Mouse (Mus musculus) telencephalon, adult 2 months (tissue): Measurements from ENCODE around the gene Zfp986.
"Not testable (repeated sequence)": the region's sequence is repeated elsewhere in the genome, so short reads cannot be mapped to it uniquely, and the experiment has no call there.

Experiments
- DNase-seq: peaks from one replicate; pipeline ENCODE4 v3.0.0-alpha.2; 2011; ENCODE audit warnings: low read depth, low spot score

The Zfp986 gene

DNA sequence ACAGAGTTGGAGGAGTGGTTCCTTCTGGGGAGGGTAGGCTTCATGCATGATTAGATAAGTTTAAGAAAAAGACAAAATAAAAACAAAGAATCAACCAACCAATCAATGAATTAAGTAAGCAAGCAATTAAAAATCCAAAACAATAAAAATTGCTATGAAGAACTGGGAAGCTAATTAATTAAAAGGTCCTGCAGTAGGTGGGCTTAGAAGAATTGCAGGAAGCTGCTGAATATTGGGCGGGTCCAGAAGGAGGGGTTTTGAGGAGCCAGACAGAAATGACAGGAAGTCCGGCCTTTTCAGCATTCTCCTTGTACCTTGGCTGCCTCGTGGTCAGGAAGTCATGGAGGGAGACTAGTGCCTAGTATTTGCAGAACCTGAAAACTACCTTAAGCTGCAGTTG is at the start of gene Zfp986:
Zfp986 (plus strand) TSS at position 301 of the 400 bp plus-strand sequence.
- DNase-seq, result not testable (repeated sequence)

DNA sequence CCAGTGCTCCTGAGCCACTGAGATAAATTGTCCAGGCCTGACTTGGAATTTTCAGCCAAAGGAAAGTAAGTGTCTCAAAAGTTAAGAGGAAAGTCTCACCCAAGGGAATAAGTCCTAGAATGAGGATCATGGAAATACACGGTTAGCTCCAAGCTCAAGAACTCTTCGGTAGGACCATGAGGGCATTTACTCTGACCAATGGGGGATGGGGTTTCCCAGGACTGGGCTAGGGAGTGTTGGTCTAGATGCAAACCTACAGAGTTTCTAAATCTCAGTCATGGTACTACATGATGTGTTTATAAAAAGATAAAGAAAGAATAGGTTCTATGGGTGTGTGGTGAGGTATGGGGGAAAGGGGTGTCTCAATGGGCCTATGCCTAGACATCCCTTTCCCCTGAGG is 48.6 kb upstream of the Zfp986 start:
- DNase-seq, result not testable (repeated sequence)

- DNase-seq, result not testable (repeated sequence)
Observed at GRCm38 (mm10) chr4:145825606-145826005, 43.0 kb upstream of the Zfp986 start.

- not testable (repeated sequence) for DNase-seq
Observed at GRCm38 (mm10) chr4:145831328-145832062, 37.1 kb upstream of the Zfp986 start.

DNA sequence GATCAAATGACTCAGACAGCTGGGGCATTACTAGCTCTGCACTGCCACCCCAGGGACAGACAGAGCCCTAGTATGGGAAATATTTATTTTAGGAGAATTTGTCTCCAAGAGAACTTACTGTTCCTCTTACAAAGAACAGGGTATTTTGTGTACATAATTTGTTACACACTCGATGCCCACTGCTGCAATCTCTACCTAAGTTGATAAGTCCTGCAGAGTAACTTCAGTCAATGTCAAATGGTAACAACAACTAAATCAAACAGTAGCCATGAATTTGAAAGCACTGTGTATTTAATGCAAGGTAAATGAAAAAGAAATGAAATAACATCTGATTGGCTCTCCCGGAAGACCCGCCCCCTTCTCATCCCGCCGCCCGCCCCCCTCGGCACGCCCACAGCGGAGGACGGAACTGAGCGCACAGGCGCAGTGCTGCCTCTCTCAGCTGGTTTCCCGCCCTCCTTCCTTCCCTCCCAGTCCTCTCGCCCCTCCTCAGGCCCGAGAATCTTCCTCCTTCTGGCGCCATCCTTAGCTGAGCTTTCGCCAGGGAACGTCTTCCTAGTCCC is 32.2 kb upstream of the Zfp986 start:
- not testable (repeated sequence) for DNase-seq

DNA sequence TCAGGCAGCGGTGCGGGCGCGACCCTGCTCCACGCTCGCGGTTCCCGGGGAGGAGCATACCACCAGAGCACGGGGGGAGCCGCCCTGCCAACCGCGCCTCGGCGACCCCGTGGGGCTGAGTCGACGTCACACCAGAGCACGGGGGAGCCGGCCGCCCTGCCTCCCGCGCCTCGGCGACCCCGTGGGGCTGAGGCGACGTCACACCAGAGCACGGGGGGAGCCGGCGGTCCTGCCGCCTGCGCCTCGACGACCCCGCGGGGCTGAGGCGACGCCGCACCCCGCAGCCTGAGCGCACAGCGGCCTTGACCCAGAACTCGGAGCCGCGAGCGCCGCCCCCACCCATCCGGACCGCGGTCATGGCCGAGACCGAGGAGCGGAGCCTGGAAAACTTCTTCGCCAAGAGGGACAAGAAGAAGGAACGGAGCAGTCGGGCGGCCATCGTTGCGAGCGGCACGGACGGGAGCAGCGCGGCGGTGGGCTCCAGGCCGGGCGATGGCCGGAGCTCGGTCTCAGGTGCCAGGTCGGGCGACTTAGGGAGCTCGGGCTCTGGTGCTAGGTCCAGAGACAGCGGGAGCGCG is 31.6 kb upstream of the Zfp986 start:
- not testable (repeated sequence) for DNase-seq

- not testable (repeated sequence) for DNase-seq
Observed at GRCm38 (mm10) chr4:145846793-145847192, 21.8 kb upstream of the Zfp986 start.

DNA sequence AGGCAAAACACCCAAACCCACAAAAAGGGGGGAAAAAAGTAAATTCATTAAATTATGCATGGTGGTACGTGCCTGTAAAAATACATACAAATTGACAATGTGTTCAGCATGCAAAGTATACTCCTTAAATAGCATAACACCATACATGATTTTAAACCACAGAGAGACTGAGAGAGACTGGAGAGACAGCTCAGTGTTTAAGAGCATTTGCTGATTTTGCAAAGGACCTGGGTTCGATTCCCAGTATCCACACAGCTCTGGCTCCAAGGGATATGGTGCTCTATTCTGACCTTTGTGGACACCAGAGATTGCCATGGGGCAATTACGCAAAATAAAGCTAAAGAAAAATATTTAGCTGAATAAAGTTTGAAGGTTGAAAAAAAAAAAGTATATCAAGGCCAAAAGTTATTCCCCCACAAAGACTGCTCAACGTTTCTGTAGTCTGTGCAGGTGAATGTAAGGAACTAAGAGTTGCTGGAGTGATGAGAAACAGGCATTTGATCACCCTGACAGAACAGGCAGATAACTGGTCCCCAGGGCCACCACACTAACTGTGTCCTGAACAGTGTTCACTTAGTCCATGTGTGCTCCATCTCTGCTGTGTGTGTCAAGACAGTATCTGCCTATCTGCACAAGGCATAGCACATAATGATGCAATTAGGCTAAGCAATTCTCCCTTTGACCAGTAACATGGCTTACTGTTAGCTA is 20.3 kb upstream of the Zfp986 start:
- not testable (repeated sequence) for DNase-seq

GRCm38 (mm10) chr4:145848891-145849214 is 19.7 kb upstream of the Zfp986 start:
- not testable (repeated sequence) for DNase-seq

DNA sequence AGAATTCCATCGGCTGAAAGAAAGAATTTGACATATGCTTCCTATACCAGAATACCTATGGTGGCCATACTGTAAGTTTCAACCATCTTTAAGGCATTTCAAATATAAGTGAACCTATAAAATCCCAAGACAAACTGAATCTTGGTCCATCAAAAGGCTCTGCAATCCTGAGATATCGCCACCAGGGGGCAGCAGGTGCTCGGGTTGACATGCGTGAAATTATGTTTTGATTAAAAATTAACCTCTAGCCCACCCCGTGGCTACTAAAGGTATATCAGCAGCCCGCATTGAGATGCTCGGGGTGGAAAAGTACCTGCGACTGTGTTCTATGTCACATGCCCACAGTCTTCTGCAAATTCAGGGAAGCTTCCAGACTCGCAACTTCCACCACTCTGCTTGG is 17.2 kb upstream of the Zfp986 start:
- not testable (repeated sequence) for DNase-seq

GRCm38 (mm10) chr4:145863872-145864271 is 4.7 kb upstream of the Zfp986 start:
- not testable (repeated sequence) for DNase-seq
